Mouse (Mus musculus) leukemia stem cell, adult 10-12 weeks (primary cell): ENCODE measurements around the gene C530008M17Rik. TPM values are rescaled to one million over a fixed set of nuclear protein-coding genes. Genes with fewer than 3 reads are reported as not detected.

Experiments used
- polyA plus RNA-seq: library from polyadenylated mRNA; stranded (reverse); fragments of >175 nt; gene quantifications from 2 replicates; pipeline ENCODE4 v1.2.3, GENCODE M21; 2012; ENCODE audit warnings: low replicate concordance

The C530008M17Rik gene
- polyA plus RNA-seq, result 36.7 and 43.6 TPM in 2 replicates

DNA sequence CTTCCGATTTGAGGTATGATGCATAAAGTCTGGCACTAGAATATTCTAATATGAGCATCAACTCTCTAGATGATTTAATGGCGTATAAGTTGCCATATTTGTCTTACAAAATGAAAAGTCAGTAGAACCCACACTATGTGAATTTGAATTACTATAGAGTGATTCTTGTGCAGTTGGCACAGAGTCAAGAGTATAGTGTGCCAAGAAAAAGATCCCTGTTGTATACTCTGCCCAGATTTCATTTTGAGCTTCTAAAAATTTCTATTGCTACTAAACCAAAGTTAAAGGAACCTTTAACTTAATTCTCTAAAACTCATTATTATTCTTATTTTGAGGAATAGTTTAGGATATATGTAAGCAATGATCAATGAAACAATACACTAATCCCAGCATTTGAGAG lies at the start of gene C530008M17Rik:
C530008M17Rik (plus strand) TSS at position 301 of the 400 bp plus-strand sequence.

GRCm38 (mm10) chr5:76905405-76906154 lies 249.3 kb downstream of the C530008M17Rik start, which contains the start of gene Aasdh:
Gene Aasdh (minus strand): TSS chr5:76905514.

Other genes starting within 250 kb of the C530008M17Rik start
- gene Gm7271, start 172.5 kb upstream of the C530008M17Rik start, polyA plus RNA-seq, result not detected in 2 replicates
- gene Exoc1, start 127.2 kb upstream of the C530008M17Rik start, polyA plus RNA-seq, result 0.71 and 3.9 TPM in 2 replicates
- gene Cep135, start 67.8 kb upstream of the C530008M17Rik start, polyA plus RNA-seq, result 1.6 and 4.6 TPM in 2 replicates
- 0.56 and 3.6 TPM in 2 replicates for gene Aasdh, start 249.0 kb downstream of the C530008M17Rik start, polyA plus RNA-seq